Mouse (Mus musculus) T-helper 2 cell (primary cell): ENCODE measurements around the gene AL607142.1.

ENCODE experiments used
- in situ Hi-C: fragments of 300-600 bp; cut with MboI, MseI; formaldehyde crosslinking; loops from one replicate; pipeline ENCODE4 v1.15.1; 2025; ENCODE audit warnings: high pct_unique_total_duplicates

AL607142.1 gene

GRCm38 (mm10) chr4:120054145-120054544 is 10.7 kb upstream of the AL607142.1 start:
- in situ Hi-C loops: loop anchor here (10.0 kb wide), 1 partner anchor 319 kb away; the partner anchor contains the start of gene Hivep3

DNA sequence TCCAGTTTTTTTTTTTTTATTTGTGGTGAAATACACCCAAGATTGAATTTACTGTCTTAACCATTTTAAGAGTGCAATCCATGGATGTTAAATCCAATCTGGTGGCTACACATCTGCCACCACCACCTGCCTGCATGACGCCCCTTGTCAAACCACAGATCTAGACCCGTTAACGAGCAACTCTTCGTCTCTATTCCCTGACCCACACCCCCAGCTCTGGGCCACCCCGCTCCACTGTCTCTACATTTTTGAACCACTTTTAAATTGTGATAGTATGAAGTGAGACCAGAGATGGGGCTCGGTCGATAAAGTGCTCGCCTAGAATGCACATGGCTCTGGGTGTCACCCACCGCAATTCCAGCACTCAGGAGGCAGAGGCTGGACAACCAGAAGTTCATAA is 8.3 kb upstream of the AL607142.1 start:
- in situ Hi-C loops: loop anchor here (10.0 kb wide), 1 partner anchor 322 kb away; the partner anchor contains the start of gene Hivep3

DNA sequence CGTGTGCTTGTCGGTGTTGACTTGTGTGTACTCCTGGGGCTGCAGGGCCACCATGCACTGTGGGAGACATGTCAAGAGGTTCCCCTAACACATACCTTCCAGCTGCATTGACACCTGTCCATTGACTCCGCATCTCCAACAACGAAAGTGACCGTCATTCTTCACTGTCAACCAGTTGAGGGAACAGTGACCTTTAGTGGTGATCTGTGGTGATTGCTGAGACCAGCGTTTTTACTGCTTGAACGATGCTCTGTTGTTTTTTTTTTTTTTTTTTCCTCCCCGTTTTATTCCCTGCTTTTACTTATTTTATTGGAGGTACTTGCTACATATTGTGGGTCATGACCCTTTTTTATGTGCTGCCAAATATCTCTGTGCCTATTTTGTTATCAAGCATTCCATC is 7.3 kb upstream of the AL607142.1 start:
- in situ Hi-C loops: loop anchor here (10.0 kb wide), 1 partner anchor 323 kb away; the partner anchor contains the start of gene Hivep3

GRCm38 (mm10) chr4:120058157-120058556 is 6.6 kb upstream of the AL607142.1 start:
- in situ Hi-C loops: loop anchor here (10.0 kb wide), 1 partner anchor 323 kb away; the partner anchor contains the start of gene Hivep3

DNA sequence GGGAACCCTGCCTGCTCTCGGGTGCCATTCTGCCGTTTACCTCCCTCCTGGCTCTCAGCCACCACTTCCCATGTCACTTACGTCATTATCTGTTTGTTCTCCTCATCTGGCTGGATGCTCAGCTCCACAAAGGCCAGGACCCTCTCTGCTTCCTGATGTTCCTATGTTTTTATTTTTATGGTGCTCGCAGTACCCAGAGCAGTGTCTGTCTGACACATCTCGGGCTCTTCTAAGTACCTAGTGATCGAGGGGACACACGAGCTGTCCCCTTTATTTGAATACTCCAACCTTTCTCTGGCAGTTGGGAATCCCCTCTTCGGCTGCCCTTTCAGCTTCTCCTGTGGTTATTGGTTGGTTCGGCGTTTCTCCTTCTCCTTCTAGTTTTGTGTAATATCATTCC is 6.0 kb upstream of the AL607142.1 start:
- in situ Hi-C loops: loop anchor here (10.0 kb wide), 1 partner anchor 324 kb away; the partner anchor contains the start of gene Hivep3

DNA sequence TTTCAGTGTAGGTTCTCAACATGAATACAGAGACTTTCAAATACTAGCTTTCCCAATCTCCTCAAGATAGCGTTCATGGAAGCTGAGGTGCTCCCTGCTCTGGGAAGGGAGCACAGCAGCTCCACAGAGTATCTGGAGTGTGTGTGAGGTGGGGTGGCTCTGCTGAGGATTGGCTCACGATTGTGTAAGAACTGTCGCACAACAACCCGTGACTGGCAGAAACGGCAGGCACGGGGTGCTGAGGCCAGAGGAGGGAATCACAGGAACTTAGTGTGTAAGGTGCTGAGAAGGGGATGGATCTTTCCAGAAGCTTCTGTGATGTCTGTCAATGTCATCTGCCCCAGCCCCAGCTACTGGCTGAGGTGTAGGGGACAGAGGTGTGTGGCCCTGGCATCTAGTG is 3.1 kb upstream of the AL607142.1 start:
- in situ Hi-C loops: loop anchor here (5.0 kb wide), 1 partner anchor 99 kb away; no protein-coding TSS in a partner anchor

- in situ Hi-C loops: loop anchor here (5.0 kb wide), 1 partner anchor 100 kb away; no protein-coding TSS in a partner anchor
Measured at GRCm38 (mm10) chr4:120062198-120062597, 2.6 kb upstream of the AL607142.1 start.

- in situ Hi-C loops: loop anchor here (5.0 kb wide), 1 partner anchor 100 kb away; no protein-coding TSS in a partner anchor
Measured at GRCm38 (mm10) chr4:120062754-120063153, 2.0 kb upstream of the AL607142.1 start.

- in situ Hi-C loops: loop anchor here (5.0 kb wide), 1 partner anchor 101 kb away; no protein-coding TSS in a partner anchor
Measured at GRCm38 (mm10) chr4:120063353-120064124, 1.3 kb upstream of the AL607142.1 start.

- in situ Hi-C loops: no loop called here
Measured at GRCm38 (mm10) chr4:120066841-120067591, 2.2 kb downstream of the AL607142.1 start.

DNA sequence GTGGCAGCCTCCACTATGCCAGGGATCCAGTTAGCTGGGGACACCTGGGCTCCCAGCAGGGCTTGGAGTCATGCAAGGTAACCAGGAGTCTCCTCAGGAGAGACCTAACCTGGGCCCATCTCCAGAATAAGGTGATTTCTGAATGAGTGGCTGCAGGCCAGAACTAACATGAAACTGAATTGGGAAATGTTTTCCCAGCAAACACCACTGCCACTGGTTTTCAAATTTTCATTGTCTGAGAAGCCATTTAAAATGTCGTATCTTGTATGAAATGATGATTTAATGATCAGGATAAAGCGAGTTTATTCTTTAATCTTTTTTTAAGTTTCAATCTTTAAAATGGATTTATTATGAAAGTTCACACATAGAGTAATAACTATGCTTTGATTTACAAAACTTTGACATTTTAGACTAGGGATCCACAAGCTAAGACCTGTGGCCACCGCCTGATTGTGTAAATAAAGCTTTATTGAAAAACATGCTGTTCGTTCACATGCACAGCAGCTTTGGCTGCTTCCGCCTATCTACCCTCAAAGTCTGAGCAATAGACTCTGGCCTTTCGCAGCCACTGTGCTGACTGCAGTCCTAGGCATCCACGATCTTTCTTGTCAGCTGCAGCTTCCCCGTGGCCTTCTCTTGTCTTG is 2.9 kb downstream of the AL607142.1 start:
- in situ Hi-C loops: no loop called here

- in situ Hi-C loops: no loop called here
Measured at GRCm38 (mm10) chr4:120068883-120069581, 4.2 kb downstream of the AL607142.1 start.

- in situ Hi-C loops: no loop called here
Measured at GRCm38 (mm10) chr4:120069582-120069980, 4.8 kb downstream of the AL607142.1 start.

DNA sequence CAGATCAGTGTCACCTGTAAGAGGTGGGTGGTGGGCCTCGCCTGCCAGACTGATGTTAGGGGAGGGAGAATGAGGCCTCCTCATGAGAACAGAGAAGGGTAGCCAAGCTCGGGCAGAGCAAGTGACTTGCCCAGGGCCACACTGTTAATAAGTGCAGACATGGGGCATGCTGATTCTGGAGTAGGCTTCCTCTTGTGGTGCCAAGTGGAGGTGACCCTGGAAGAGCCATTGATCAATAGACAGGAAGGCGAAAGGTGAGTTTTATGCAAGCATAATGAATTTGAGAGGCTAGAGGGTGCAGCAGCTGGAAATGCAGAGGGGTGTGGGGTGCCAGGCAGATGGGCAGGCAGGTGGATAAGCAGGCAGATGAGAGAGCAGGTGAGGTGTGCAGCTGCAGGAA is 6.6 kb downstream of the AL607142.1 start:
- in situ Hi-C loops: no loop called here

DNA sequence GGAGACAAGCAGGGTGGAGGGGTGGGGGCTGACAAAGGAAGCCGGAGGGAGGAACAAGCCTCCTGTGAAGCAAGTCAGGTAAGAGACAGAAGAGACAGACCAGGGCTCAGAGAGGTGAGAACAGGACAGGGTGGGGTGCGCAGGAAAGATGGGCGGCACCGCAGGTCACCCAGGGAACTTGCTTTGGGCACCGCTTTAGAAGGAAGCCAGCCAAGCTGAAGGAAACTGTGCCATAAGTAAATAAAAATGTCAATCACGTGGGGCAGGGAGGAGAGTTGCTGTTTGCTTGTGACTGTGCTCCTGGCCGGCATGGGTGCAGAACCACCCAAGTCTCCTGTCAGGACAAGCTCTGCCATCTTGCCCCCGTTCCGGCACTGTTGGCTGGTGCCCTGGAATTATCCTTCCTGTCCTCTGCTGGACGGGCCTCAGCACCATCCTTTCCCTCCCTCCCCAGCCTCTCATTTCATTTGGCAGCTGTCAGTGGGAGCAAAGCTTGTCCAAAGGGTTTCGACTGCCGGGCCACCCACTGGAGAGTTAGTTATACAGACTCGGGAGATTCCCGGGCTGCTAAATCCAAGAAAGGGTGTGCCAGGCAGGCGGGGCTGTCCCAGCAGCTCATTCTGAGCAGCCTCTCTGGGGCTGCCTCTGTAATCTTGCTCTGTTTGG is 7.2 kb downstream of the AL607142.1 start:
- in situ Hi-C loops: no loop called here

DNA sequence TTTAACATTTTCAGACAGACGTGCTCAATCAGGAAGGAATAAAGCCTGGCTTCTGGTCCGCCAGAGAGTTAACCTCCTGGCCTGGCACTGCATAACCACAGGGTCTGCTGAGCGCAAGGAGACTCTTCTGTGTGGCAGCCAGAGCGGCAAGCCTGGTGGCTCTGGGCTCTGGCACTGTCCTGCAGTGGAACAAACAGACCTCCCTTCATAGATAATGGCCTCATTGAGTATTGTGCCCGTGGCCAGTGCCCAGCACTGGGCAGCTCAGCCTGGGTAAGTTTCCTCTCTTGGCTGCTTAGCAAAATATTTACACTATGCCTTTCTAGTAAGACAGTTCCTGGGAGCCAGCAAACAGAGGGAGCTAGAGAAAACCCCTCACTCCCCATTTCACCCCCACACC is 9.3 kb downstream of the AL607142.1 start:
- in situ Hi-C loops: no loop called here

- in situ Hi-C loops: no loop called here
Measured at GRCm38 (mm10) chr4:120077322-120077721, 12.5 kb downstream of the AL607142.1 start.

DNA sequence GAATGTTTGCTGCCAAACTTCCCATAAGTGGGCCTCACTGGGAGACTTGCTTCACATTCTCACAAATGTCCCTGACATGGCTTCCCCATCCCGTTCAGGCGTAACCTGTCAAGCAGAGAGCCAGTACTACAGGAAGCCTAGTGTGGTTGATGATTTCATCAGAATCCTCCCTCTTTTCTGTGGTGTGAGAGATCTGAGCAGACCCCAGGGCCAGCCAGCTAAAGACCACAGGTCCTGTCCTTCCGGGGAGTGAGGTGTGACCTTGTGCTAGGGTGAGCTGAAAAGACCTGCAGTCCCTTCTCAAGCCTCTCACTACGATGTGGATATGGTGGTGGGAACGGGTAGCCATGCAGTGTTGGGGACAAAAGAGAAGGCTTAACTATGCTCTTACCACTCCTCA is 17.7 kb downstream of the AL607142.1 start:
- in situ Hi-C loops: no loop called here

DNA sequence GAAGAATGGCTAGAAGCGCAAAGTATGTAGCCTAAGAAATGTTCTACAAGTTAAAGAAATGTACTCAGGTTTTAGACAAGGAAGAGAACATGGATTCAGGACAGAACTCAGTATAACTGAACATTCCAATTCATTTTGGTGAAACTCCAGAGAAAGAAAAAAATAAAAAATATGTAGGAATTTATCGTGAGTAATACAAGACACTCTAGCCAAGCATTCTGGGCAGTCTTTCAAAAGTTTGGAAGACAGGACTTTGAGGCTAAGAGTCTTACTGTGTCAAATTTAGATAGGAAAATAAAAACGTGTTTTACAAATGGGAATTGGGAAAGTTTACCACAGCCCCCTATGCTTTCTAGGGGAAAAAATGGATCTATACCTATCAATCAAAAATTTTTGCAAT is 18.9 kb downstream of the AL607142.1 start:
- in situ Hi-C loops: no loop called here

DNA sequence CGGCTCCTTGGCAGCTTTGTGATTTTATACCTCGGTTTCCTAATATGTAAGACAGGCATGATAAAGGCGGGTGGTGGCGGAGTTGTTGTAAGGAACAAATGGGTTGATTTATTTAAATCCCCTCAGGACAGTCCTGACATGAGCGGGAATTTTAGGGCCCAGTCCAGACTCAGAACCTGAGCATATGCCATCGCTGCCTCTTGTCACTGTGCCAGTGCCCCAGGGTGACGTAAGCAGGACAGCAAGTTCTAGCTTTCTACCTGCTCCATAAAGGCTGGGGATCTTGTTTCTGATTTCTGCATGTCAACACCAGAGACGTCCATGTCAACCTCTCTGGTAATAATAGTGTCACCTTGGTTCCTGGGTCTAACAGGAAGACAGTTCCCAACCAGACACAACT is 24.7 kb downstream of the AL607142.1 start:
- in situ Hi-C loops: no loop called here
